Mouse (Mus musculus) retina, postnatal 7 days (tissue): Measurements from ENCODE around the gene Fam107a.

ENCODE experiments used
- DNase-seq: peaks from one replicate; pipeline ENCODE4 v3.0.0-alpha.2; 2012; ENCODE audit warnings: low read depth, low spot score

Gene Fam107a

DNA sequence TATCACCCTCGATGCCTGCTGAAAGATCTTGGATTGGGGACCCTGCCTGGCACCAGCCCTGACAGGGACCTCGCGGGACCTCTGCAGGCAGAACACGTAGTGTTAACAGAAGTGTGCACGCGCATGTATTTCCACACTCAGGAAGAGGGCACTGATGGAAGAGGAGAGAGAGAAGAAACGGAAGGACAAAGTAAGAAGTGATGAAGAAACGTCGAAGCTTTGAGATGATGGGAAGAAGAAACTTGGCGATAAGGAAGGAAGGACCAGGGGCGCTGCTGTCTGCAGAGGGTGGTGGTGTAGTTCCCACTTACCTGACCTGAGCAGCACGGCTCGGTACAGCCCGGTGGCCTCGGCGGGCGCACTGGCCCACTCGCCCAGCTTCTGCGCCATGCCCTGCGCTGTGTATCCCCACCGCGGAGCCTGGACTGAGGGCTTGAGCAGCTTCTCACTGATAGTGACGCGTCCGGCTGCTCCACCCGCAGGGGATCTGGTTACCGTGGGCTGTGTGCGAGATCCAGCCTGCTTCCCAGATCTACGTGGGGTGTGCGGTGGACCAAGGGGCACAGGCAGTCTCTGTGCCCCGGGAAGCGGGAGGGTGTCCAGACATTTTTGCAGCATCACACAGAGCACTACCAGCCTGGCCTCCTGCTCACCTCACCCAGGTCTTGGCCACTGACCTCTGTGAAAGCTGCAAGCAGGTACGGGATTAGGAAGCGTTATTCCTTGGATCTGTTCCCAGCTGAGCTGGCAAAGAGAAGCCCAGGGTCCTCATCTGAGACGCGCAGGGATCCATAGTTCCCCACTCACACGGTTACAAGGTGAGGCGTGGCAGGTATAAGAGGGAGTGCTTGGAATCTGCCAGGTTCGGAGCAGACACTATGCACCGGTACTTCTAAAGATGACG lies at the start of gene Fam107a:
Gene Fam107a, minus strand, starts transcription at position 830 of the 904 bp plus-strand sequence.
- no peak for DNase-seq

DNA sequence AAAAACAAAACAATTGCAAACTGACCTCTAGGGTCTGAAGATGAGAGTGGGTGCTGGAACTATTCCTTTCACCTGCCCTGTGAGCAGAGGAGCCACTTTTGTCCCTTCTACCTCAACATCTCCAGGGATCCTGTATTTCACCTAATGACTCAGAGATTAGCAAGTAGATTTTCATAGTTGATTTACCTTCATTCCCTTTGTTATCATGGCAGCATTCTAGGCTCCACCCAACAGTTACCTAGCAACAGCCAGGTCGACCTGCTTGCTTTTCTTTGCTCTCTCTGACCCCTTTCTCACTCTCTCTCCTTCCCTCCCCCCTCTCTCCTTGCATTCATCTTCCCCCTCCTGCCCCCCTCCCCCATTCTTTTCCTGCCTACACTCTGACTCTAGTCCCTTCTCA lies 49.3 kb upstream of the Fam107a start:
- no peak for DNase-seq

DNA sequence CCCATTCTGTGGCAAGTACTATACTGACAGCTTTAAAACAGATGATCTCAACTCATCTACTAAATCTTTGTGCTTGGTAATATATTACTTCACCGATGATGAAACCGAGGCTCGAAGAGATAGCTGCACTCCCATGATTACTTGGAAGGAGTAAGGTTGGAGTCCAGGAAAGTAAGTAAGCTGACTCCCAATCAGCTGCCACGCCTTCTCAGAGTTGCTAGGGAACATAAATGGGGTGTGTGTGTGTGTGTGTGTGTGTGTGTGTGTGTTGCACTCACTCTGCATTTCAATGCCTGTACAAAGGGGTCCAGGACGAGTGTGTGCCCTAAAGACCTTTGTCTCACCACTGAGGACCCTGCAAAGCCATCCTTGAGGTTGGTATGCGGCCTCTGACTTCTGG lies 48.0 kb upstream of the Fam107a start:
- DNase-seq = no peak

DNA sequence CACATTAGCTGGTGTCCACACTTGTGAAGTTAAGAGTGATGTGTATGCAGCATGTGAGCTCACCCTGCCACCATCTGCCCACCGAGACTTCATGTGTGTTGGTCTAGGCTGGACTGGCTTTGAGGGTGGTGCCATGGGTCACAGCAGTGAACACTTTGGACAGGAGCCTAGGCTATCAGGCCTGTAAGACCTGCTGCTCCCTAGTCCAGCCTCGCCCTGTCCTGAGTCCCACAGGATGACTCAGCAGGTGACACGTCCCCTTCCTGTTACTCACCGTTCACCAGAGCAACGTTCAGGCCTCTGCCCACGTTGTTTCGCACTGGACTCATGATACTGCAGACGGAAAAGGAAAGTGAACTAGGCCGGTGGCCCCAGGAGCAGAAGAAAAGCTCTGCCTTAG lies 39.0 kb upstream of the Fam107a start:
- DNase-seq = no peak

DNA sequence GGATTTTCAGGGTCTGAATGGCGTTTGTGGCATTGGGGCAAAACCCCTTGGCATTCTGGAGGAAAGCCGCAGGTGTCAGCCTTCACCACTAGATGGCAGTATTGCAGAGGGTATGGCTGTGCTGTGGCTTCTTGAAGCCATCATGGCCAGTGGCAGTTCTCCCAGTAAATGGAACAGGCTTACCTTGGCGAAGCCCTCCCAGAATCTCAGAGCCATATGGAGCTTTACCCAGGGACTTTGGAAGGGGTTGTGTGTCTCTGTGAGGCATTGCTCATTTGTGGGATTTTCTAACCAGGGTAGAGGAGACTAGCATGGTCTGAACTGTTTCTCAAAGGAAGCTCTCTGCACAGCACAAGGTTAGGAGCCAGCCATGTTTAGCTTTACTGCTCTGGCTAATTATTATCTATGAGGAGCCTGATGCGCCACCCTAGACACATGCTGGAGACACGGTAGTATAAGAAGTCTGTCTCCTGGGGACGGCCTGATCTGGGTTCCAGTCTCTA lies 38.2 kb upstream of the Fam107a start:
- peak; percentile 73 for DNase-seq

DNA sequence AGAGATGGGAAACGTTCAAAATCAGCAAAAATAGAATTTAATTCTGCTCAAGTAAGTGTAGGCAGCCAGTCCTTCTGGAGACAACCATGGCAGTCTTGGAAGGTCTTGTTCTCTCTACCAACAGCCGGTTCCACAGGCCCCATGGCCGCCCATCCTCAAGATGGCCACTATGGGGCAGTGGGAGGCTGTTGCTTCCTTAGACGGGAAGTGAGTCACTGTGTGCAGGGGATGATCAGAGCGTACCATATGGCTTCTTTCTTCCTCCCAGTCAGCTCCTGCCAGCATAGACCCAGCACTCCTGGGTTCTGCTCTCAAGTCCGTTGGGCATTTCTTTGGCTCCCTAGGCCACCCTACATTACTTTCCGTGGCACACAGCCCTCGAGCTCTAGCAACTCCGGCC lies 31.1 kb upstream of the Fam107a start:
- DNase-seq = no peak

DNA sequence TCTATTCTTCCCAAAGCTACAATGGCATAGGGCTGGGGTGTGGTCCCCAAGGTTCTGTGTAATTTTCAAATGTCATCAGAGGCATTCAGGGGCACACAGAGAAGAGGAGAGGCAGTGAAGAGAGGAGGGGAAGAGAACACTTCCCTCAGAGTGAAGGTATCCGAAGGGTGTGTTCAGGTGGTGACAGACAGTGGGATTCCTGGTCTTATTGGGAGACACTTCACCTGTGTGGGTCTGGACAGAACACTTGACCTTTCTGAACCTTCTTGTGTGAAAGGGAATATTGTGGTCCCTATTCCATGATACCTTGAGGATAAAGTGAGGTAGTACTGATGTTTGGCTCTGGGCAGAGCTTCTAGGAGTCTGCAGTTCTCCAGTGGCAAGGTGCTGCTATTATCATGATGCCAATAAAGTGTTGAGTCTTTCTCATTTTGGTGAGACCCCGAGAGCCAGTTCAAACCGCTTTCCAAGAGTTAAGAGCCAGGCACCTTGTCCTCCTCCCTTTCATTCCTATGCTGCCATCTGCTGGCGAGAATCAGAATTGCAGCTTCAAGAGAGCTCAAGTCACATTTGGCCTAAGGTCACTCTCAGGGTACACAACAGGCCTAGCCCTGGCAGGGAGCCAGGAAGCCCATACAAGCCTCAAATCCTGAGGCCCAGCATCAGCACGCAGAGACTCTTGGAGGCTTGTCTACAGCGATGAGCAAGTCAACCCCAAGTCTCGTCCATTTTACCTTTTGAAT lies 28.6 kb upstream of the Fam107a start:
- DNase-seq = peak; percentile 85

DNA sequence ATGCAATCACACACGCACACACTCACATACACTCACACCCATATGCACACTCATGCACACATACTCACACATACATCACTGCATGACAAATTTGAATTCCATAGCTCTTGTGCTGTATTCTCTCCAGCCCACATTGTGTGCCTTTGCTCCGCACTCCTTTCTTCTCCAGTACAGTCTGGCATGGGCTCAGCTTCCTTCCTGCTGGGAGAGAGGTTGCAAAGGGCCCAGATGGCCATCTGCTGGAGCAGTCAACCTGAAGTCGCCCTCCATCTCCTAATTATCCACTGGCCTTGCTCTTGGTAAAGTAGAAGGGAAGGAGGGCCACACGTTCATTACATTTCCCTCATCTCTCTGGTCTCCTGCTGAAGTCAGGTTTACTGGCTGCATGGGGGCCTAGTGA lies 27.7 kb upstream of the Fam107a start:
- DNase-seq = no peak

DNA sequence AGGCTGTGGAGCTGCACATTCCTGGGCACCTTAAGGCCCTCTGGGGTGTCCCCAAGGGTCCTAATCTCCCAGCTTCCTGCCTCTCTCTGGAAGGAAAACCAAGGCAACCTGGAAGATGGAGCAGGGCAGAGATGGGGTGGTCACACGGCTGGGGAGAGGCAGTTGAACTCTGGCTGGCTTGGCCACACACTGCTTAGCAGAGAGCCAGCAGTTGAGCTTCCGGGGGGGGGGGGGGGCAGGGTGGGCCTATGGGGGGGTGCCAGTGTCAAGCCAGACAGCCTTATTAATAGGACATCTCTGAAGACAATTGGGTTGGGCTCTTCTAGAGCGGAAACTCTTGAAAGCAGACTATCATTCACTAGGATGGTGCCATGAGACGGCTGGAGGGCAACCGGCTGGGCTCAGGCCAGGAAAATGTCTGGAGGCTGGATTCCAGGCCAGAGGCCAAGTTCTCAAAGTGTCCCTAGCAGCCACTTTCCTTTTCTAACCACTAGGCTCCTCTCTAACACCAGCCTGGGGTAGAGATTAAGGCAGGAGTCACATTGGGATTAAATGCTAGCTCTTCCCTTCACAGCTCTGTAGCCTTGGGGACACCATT lies 24.8 kb upstream of the Fam107a start:
- no peak for DNase-seq

DNA sequence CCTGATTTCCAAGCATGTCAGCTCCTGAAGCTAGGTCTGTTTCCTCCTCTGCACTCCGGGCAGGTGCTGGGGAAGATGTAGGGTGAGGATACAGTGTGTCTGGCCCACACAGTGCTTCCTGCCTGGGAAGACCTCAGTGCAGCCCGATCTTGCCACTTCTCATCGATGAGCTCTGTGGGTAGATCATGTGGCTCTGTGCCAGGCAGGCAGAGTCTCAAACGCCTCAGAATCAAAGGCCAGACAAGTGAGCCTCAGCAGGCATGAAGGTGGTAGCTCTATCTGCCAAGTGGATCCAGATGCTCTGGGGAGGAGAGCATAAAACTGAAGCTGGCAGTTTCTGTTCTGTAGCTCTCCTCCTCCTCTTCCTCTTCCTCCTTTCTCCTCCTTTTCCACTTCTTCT lies 22.4 kb upstream of the Fam107a start:
- DNase-seq = no peak

DNA sequence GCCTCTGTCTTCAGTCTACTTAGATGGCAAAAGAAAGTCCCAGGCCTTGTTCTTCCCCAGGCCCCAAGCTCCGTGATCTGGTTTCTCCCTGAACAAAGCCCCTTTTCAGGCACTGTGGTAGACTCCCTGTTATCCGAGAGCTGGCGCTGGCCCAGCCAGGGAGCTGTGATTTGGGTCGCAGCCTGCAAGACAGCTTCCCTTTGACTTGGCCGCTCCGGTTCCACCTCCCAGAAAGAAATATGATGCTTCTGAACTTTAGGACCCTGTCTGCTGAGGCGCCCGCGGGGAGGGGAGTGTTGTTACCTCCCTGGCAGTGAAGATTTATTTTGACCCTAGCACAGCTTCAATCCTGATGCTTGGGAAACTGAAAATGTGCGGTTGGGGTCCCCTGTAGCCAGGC lies 18.1 kb upstream of the Fam107a start:
- no peak for DNase-seq

DNA sequence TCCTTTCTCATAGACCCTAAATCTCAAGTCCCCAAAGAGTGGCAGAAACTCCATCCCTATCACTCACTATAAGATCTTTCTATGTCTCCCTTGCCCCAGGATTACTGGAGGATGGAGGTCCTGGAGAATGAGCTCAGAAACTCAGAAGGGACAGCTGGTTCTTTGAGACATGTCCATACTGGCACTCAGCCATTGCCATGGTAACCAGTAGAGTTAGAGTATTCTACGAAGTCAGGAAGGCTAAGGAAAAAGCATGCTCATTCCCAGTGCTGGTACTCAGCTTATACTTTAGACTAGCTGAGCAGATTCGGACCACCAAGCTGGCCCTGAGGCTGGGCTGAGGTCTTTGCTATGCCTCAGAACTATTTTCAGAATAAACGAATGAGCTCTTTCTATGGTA lies 16.7 kb upstream of the Fam107a start:
- no peak for DNase-seq

DNA sequence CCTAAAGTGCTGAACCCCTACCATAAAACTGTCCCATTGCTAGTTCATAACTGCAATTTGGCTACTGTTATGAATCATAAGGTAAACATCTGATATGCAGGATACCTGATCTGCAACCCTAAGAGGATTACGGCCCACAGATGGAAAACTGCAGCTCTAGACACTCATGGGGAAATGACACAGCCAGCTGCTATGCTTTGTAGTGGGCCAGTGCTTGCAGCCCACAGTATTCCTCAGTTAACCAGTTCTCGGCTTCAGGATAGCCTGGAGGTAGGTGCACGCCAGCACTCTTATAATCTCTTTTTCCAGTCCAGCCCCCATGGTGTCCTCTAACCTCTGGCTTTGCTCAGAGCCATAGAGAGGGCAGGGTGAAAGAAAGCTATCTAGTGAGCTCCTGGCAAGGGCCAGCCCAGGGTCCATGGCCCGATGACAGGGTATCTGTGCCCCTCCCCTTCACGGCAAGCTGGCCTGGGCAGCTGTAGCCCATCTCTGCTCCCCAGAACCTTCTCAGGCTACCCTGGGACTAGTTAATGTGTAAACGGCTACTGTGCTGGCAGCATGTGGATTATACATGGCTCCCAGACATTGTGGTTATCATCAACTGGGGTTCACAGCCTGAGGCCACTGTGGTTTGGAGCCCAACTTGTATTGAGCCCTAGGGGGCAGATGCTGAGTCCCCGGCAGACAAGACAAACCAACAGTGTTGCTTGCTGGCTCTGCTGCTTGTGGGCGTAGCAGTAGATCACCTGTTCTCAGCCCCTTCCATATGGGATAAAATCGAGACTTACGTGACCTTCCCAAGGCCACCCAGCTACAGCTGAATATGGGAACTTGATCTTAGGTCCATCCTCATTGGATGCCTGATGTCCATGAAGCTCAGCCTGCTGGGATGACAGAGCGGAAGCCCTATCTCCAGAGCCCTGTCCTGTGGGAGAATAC lies 14.8 kb upstream of the Fam107a start:
- DNase-seq = no peak

DNA sequence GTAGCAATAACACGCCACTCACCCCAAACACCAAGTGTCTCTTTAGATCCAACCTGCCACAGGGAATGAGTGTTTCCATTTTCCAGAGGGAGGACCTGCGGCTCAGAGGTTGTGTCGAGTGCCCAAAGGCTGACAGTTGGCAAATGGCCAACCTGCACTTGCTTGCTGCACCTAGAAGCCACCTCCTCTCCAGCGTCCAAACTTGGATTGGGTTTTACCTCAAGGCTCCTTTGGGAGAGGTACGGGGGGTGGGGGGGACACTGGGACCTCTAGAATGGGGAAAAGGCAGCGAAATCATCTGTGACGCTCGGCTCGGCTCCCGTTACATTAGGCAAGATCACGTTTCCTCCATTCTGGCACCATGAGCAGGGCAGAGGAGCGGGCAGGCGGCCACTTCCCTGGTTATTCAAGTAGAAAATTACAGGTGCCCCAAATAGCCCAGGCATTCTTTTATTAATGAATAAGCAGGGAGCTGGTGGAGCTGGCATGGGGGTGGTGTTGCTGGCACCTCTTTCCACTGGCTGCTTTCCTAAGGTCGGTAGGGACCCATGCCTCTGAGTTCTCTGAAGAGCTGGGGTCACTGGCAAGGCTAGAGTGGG lies 13.6 kb upstream of the Fam107a start:
- DNase-seq = no peak

DNA sequence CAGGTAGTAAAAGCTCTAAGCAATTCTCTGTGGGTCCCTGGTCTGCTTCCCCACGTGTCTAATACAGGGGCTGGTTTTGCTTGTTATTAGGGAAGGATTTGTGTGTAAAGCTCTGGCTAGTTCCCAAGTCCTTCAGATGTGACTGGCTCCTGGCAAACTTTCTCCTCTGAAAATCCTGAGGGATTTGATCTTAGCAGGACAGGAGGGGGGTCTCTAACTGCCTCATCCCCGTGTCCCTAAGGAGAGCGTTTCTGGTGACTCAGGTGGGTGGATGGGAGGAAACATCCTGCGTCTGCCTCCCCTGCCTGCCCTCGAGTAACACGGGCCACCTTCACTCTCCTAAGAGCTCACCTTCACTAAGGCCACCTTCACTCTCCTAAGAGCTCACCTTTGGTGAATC lies 12.6 kb upstream of the Fam107a start:
- no peak for DNase-seq

DNA sequence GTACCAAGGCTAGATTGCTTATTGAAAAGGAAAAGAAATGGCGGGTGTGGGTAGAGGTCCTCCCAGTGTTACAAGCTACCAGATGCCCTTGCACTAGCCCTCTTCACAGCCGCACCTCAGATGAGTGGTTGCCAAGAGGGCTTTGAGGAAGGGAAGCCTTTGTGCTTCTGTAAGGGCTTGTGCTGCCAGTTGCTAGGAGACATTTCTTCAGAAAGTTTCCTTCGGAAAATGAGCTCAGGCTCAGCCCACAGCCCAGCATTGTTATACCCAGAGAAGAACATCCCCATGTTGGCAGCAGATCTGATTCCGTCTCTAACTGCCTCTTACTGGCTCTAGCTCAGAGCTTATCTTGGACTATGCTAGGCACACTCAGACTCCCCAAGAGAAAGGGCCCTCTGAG lies 11.7 kb upstream of the Fam107a start:
- no peak for DNase-seq

DNA sequence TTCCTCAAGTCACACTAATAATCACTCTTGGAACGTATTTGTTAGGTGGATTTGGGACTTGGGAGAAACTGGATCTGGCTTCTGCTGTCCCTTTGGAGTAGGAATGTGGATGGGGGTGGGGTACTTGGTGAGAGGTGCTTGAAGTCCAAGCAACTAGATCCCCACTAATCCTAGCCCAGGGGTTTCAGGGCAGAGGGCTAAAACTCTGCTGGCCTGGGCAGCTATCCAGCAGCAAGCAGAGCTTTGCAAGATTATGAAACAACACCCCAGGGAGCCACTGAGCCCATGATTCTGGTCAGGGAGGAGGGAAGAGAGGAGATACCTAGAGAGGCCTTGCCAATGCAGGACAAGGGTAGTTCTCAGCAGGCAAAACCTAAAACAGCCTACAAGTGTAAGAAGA lies 9.5 kb upstream of the Fam107a start:
- no peak for DNase-seq

DNA sequence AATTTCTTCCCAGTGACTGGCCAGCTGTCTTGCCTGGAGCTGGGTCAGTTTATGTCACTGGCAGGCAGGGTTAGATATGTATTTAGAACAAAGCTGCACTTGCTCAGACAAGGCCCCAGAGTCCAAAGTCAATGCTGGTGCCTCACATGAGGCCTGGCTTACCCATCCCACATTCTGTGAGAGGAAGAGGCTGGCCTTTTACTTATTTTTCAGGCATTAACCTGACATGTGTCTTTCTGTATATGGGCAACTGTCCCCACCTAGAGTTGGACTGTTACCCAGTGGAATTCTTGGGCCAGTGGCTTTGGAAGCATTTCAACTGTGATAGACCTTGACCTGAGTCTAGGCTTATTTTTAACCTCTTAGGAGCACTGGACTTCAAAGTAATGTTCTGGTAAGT lies 9.1 kb upstream of the Fam107a start:
- DNase-seq = no peak

DNA sequence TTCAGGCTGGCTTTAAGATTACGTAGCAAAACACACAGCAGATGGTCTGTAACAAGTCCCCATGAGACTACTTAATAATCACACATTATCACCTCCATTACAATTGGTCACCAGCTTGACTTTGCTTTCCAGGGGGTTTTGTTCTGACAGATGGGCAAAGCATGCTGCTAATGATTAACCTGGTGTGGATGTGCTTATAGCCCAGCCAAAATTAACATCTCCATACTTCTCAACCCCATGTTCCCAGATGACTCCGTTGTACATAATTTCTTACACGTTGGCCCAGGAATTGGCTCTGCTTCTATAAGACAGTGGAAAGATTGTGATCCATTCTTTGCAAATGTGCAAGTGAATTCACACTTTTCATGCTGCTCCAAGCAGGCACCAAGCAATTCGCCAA lies 7.9 kb upstream of the Fam107a start:
- DNase-seq = no peak

DNA sequence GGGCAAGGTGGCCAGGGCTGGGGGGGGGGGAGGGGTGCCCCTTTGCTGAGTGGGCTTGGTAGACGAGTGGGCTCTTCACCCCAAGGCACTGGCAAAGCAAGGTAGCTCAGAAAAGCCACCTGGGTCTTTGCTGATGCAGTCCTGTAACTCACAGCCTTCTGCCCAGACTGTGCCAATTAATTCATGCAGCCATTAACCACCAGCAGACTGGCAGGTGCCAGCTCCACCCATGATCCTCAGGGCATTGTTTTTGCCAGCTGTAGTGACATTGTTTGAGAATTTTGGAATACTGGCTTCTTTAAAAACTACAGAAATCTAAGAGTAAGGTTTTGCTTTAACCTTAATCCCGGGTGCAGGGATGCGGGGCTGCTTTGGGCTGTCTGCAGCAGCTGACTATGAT lies 2.7 kb upstream of the Fam107a start:
- DNase-seq = no peak
